Mouse (Mus musculus) stomach, postnatal 0 days (tissue): ENCODE results near the gene Pcdh9.

Experiments used
- CTCF ChIP-seq: IDR thresholded peaks from 2 replicates; pipeline ENCODE4 v1.5.1; 2016; ENCODE audit warnings: antibody characterized with exemption, low read depth, mild to moderate bottlenecking, moderate library complexity
- EP300 ChIP-seq: optimal IDR thresholded peaks from 2 replicates; pipeline ENCODE3; 2016; ENCODE audit warnings: antibody characterized with exemption

- no peak for TF ChIP-seq EP300
- TF ChIP-seq CTCF = no peak
Measured at GRCm38 (mm10) chr14:93713250-93713935, 177.1 kb downstream of the Pcdh9 start.
